Mouse (Mus musculus): Measurements from ENCODE around the gene Dach1.

GRCm38 (mm10) chr14:98167186-98168038 is 2.2 kb downstream of the Dach1 start:
- no peak for TF ChIP-seq EP300 (IDR thresholded peaks at IDR 0.05; ENCODE audit: low read depth)
- TF ChIP-seq CTCF (IDR thresholded peaks at IDR 0.05; ENCODE audit: low read depth) = no peak

Data from liver, embryonic 14.5 days (tissue).